20 mouse cellular contexts compared by ENCODE assay signal in the genomic region with DNA sequence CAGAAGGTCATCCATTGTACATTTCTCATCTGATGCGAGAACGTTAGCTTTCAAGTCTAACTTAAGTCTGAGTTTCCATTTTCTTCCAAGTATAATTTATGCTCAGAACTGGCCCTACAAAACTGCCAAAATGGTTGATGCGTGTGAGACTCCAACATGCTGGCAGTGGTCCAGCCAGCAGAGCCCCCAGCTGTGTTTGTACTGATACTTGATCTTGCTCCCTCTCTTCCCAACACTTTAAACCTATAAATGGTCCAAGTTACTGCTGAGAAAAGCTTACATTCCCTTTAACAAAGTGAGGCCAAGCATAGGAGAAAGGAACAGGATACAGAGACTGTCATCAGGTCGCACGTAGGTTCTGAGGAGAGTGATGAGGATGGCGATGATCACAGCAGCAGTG.
A peak's percentile ranks its signal among the peaks of the same experiment; 100 is the strongest.
DNase-seq lines count a peak whose midpoint lies in the region; ATAC-seq and TF ChIP-seq lines count a peak whose summit lies in the region.
"Had no signal": no experiment of that assay in that cellular context is flagged by ENCODE, and none has a peak within 500 bp of the region (broad histone marks: within the 10 kb centered on the region; RNA-seq: fewer than 3 reads in every experiment).

No protein-coding gene starts in this region.

- no peak overlapping the region for H3K4me3 ChIP-seq in hindbrain, embryonic 11.5 days (ENCODE audit: low read depth, low read length)
- H3K4me3 ChIP-seq in hindbrain, embryonic 13.5 days = no peak overlapping the region
- H3K4me3 ChIP-seq in stomach, embryonic 14.5 days (ENCODE audit: low read depth, low read length) = no peak overlapping the region
- H3K4me3 ChIP-seq in stomach, postnatal 0 days (ENCODE audit: low read depth, low read length) = no peak overlapping the region
- no peak overlapping the region for H3K4me3 ChIP-seq in liver, postnatal 0 days (ENCODE audit: low read depth, low read length)
- H3K4me3 ChIP-seq: forebrain, embryonic 13.5 days; heart, embryonic 12.5 days; layer of hippocampus, adult 2 months had no signal

- DNase-seq in hindbrain, embryonic 11.5 days (ENCODE audit: low spot score) = peak; percentile 5
- DNase-seq in kidney, postnatal 14 days = peak; percentile 11
- no peak for DNase-seq in kidney, adult 18-20 months
- DNase-seq in stomach, postnatal 0 days (ENCODE audit: low spot score) = no peak
- no peak for DNase-seq in gastrocnemius, postnatal 14 days
- no peak for DNase-seq in liver, postnatal 0 days
- DNase-seq: adrenal gland, postnatal 10 days; B cell, adult 2 months; cerebellum, adult 11-12 months; midbrain, embryonic 14.5 days; right cerebral cortex, adult 18-20 months; thymus, postnatal 14 days had no signal

- TF ChIP-seq CTCF in stomach, postnatal 0 days (IDR thresholded peaks at IDR 0.05; ENCODE audit: low read depth) = no peak
- TF ChIP-seq CTCF in liver, postnatal 0 days (IDR thresholded peaks at IDR 0.05; ENCODE audit: low read depth) = no peak

- H3K9me3 ChIP-seq in hindbrain, embryonic 11.5 days (ENCODE audit: control insufficient read depth, low read length) = no peaks in the 10 kb centered on the region
- H3K9me3 ChIP-seq in hindbrain, embryonic 13.5 days = no peaks in the 10 kb centered on the region
- no peaks in the 10 kb centered on the region for H3K9me3 ChIP-seq in stomach, embryonic 14.5 days (ENCODE audit: control insufficient read depth, low read depth, low read length)
- no peaks in the 10 kb centered on the region for H3K9me3 ChIP-seq in stomach, postnatal 0 days (ENCODE audit: control insufficient read depth, low read length)
- H3K9me3 ChIP-seq in liver, postnatal 0 days (ENCODE audit: low read length) = no peaks in the 10 kb centered on the region
- H3K9me3 ChIP-seq: forebrain, embryonic 13.5 days; heart, embryonic 12.5 days had no signal

- WGBS in hindbrain, embryonic 11.5 days = 83% methylated on average over 6 of the region's 6 CpGs
- WGBS in hindbrain, embryonic 13.5 days = 84% methylated on average over 6 of the region's 6 CpGs
- WGBS in stomach, embryonic 14.5 days = 46% methylated on average over 6 of the region's 6 CpGs
- WGBS in stomach, postnatal 0 days = 51% methylated on average over 6 of the region's 6 CpGs
- 85% methylated on average over 6 of the region's 6 CpGs for WGBS in liver, postnatal 0 days (ENCODE audit: insufficient replicate concordance)

- no peak for ATAC-seq in hindbrain, embryonic 11.5 days (ENCODE audit: low FRiP score)
- no peak for ATAC-seq in hindbrain, embryonic 13.5 days (ENCODE audit: low FRiP score)
- peak; percentile 37; the same call in 1 of the 2 replicates for ATAC-seq in stomach, embryonic 14.5 days (ENCODE audit: insufficient number of reproducible peaks, insufficient read depth, low FRiP score, low read depth)
- no peak for ATAC-seq in stomach, postnatal 0 days (ENCODE audit: low FRiP score, low TSS enrichment)
- ATAC-seq in liver, postnatal 0 days = no peak
- ATAC-seq: forebrain, embryonic 13.5 days; inflammation-experienced regulatory T-cells, adult 6 months had no signal

- H3K9ac ChIP-seq in hindbrain, embryonic 11.5 days (ENCODE audit: low read depth, low read length) = no peak overlapping the region
- no peak overlapping the region for H3K9ac ChIP-seq in hindbrain, embryonic 13.5 days
- H3K9ac ChIP-seq in stomach, embryonic 14.5 days (replicated peaks; ENCODE audit: low read depth, low read length) = no peak overlapping the region
- no peak overlapping the region for H3K9ac ChIP-seq in stomach, postnatal 0 days (ENCODE audit: low read length)
- H3K9ac ChIP-seq in liver, postnatal 0 days (replicated peaks) = no peak overlapping the region
- H3K9ac ChIP-seq: forebrain, embryonic 13.5 days; heart, embryonic 12.5 days; liver, embryonic 14.5 days had no signal

- H3K4me2 ChIP-seq in hindbrain, embryonic 11.5 days (replicated peaks; ENCODE audit: low read depth, low read length) = no peak overlapping the region
- H3K4me2 ChIP-seq in hindbrain, embryonic 13.5 days = no peak overlapping the region
- no peak overlapping the region for H3K4me2 ChIP-seq in stomach, embryonic 14.5 days (replicated peaks; ENCODE audit: low read depth, low read length)
- no peak overlapping the region for H3K4me2 ChIP-seq in stomach, postnatal 0 days (replicated peaks; ENCODE audit: low read depth)
- H3K4me2 ChIP-seq in liver, postnatal 0 days (ENCODE audit: low read depth, low read length) = no peak overlapping the region
- H3K4me2 ChIP-seq: forebrain, embryonic 13.5 days; heart, embryonic 12.5 days had no signal

- no peaks in the 10 kb centered on the region for H3K27me3 ChIP-seq in hindbrain, embryonic 11.5 days (ENCODE audit: control insufficient read depth, insufficient read depth, low read length)
- H3K27me3 ChIP-seq in hindbrain, embryonic 13.5 days = no peaks in the 10 kb centered on the region
- H3K27me3 ChIP-seq in stomach, embryonic 14.5 days (ENCODE audit: control insufficient read depth, insufficient read depth, low read length) = no peaks in the 10 kb centered on the region
- no peaks in the 10 kb centered on the region for H3K27me3 ChIP-seq in stomach, postnatal 0 days (ENCODE audit: control insufficient read depth, insufficient read depth, low read length)
- H3K27me3 ChIP-seq in liver, postnatal 0 days (ENCODE audit: insufficient read depth, low read length) = no peaks in the 10 kb centered on the region
- H3K27me3 ChIP-seq: forebrain, embryonic 13.5 days; heart, embryonic 12.5 days had no signal

- H3K36me3 ChIP-seq in hindbrain, embryonic 11.5 days (ENCODE audit: control insufficient read depth, insufficient read depth, low read length) = no peaks in the 10 kb centered on the region
- H3K36me3 ChIP-seq in hindbrain, embryonic 13.5 days = peaks cover 2% of the 10 kb centered on the region; the same call in 1 of the 2 replicates
- H3K36me3 ChIP-seq in stomach, embryonic 14.5 days (ENCODE audit: control insufficient read depth, insufficient read depth, low read length) = no peaks in the 10 kb centered on the region
- H3K36me3 ChIP-seq in stomach, postnatal 0 days (ENCODE audit: control insufficient read depth, insufficient read depth, low read length) = no peaks in the 10 kb centered on the region
- no peaks in the 10 kb centered on the region for H3K36me3 ChIP-seq in liver, postnatal 0 days (replicated peaks; ENCODE audit: insufficient read depth, low read length)
- H3K36me3 ChIP-seq: heart, embryonic 12.5 days had no signal

- intact Hi-C loops in gastrocnemius, postnatal 14 days (cut with DNase I; ENCODE audit: low total_unique reads) = loop anchor here (10.0 kb wide), 1 partner anchor 54 kb away; no protein-coding TSS in a partner anchor

- H3K4me1 ChIP-seq in hindbrain, embryonic 11.5 days (replicated peaks; ENCODE audit: control insufficient read depth, insufficient read depth, low read length) = no peaks in the 10 kb centered on the region
- H3K4me1 ChIP-seq in hindbrain, embryonic 13.5 days (replicated peaks) = no peaks in the 10 kb centered on the region
- H3K4me1 ChIP-seq in stomach, embryonic 14.5 days (ENCODE audit: control insufficient read depth, insufficient read depth, low read length) = no peaks in the 10 kb centered on the region
- H3K4me1 ChIP-seq in stomach, postnatal 0 days (replicated peaks; ENCODE audit: control insufficient read depth, insufficient read depth) = no peaks in the 10 kb centered on the region
- no peaks in the 10 kb centered on the region for H3K4me1 ChIP-seq in liver, postnatal 0 days (ENCODE audit: insufficient read depth)
- H3K4me1 ChIP-seq: heart, embryonic 12.5 days had no signal

- no peak overlapping the region for H3K27ac ChIP-seq in hindbrain, embryonic 11.5 days (ENCODE audit: low read depth, low read length)
- H3K27ac ChIP-seq in hindbrain, embryonic 13.5 days = no peak overlapping the region
- H3K27ac ChIP-seq in stomach, embryonic 14.5 days (ENCODE audit: low read length) = peak overlapping the region; percentile 29; the same call in 1 of the 2 replicates
- H3K27ac ChIP-seq in stomach, postnatal 0 days (replicated peaks) = no peak overlapping the region
- no peak overlapping the region for H3K27ac ChIP-seq in liver, postnatal 0 days (ENCODE audit: low read depth)
- H3K27ac ChIP-seq: forebrain, embryonic 13.5 days; layer of hippocampus, adult 2 months; liver, embryonic 14.5 days; macrophage had no signal

- no peak for TF ChIP-seq EP300 in stomach, postnatal 0 days (optimal IDR thresholded peaks at IDR 0.05)
- TF ChIP-seq EP300 in liver, postnatal 0 days (IDR thresholded peaks at IDR 0.05; ENCODE audit: low read depth) = no peak

Comparison
In these comparisons a context has a peak if more than half of its experiments do, and no peak if none do; other contexts are left out.
1. DNase-seq: peak in hindbrain, embryonic 11.5 days (single experiment) and kidney, postnatal 14 days (single experiment); none in kidney, adult 18-20 months (single experiment), stomach, postnatal 0 days (single experiment), gastrocnemius, postnatal 14 days (single experiment) and liver, postnatal 0 days (single experiment).